Mouse (Mus musculus): Measurements from ENCODE around the gene Arhgef28.

DNA sequence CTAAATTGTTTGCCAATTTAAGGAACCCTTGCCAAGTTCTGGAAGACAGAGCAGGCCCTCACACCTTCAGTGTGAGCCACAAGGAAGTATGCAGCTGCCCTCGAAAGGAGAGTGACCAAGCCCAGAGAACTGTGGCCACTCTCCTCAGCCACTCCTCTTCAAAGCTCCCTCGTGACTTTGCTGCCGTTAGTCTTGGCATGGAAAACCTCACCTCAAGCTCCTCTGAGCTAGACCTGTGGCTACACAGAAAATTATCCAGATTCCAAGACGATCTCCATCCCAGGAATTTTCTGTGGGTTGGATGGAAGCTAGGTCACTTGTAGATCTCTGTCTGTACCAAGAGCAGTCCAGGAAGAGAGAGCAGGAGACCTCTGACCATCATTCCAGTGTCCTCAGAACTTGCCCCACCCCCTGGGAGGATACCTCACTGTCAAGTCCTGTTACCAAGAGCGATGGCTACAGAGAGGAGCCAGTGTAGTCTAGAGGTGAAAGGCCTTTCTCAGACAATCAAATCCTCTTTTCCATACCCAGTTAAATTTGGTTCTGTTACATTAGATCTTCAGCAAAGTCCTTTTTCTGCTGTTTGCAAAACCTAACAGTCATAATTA lies 200.5 kb downstream of the Arhgef28 start:
- TF ChIP-seq GABPA (IDR thresholded peaks at IDR 0.05; ENCODE audit: low read depth, low read length) (no peak), CTCF (IDR thresholded peaks at IDR 0.05 in 2 of 3, conservative IDR thresholded peaks at IDR 0.05 in 1 of 3; ENCODE audit: control insufficient read depth in 1 of 3, insufficient read depth in 1 of 3, low read depth in 2 of 3, low read length in 3 of 3, poor library complexity in 1 of 3, severe bottlenecking in 1 of 3) (no peak), USF1 (IDR thresholded peaks at IDR 0.05; ENCODE audit: low read depth, low read length) (no peak)
